Mouse (Mus musculus) layer of hippocampus, postnatal 36 days (tissue): ENCODE data around the gene Gtf2b. TPM values are rescaled to one million over a fixed set of nuclear protein-coding genes. Genes with fewer than 3 reads are reported as not detected.

Experiments
- DNase-seq, 2 experiments: peaks; one replicate each; pipeline ENCODE4 v3.0.0; 2022
- total RNA-seq, 2 experiments: library from RNA; stranded (reverse); gene quantifications; 2 replicates each; pipeline ENCODE4 v1.2.3; 2021

Gtf2b gene
- 10 to 100 TPM; 41.1 to 42.9 TPM for total RNA-seq

- peak; percentile 88 for DNase-seq
Observed at GRCm38 (mm10) chr3:142764995-142765777, at the start of gene Gtf2b. TSS of gene Gtf2b (plus strand) at chr3:142765045.

- no peak for DNase-seq
Observed at GRCm38 (mm10) chr3:142725481-142725880, 39.4 kb upstream of the Gtf2b start.

- DNase-seq = no peak
Observed at GRCm38 (mm10) chr3:142725969-142726672, 38.7 kb upstream of the Gtf2b start.

- DNase-seq = no peak
Observed at GRCm38 (mm10) chr3:142734291-142734690, 30.6 kb upstream of the Gtf2b start.

GRCm38 (mm10) chr3:142740896-142741295 lies 23.9 kb upstream of the Gtf2b start:
- DNase-seq = no peak

- no peak for DNase-seq
Observed at GRCm38 (mm10) chr3:142743973-142744898, 20.6 kb upstream of the Gtf2b start.

GRCm38 (mm10) chr3:142745076-142745475 lies 19.8 kb upstream of the Gtf2b start:
- no peak for DNase-seq

- no peak for DNase-seq
Observed at GRCm38 (mm10) chr3:142747673-142748072, 17.2 kb upstream of the Gtf2b start.

GRCm38 (mm10) chr3:142749131-142749530 lies 15.7 kb upstream of the Gtf2b start:
- no peak for DNase-seq

- no peak for DNase-seq
Observed at GRCm38 (mm10) chr3:142755132-142755867, 9.5 kb upstream of the Gtf2b start.

- no peak for DNase-seq
Observed at GRCm38 (mm10) chr3:142757841-142758240, 7.0 kb upstream of the Gtf2b start.

- DNase-seq = no peak
Observed at GRCm38 (mm10) chr3:142758593-142758992, 6.3 kb upstream of the Gtf2b start.

GRCm38 (mm10) chr3:142760356-142760755 lies 4.5 kb upstream of the Gtf2b start:
- DNase-seq = no peak

GRCm38 (mm10) chr3:142765778-142766165 lies 927 bp downstream of the Gtf2b start:
- no peak for DNase-seq

GRCm38 (mm10) chr3:142768498-142768897 lies 3.7 kb downstream of the Gtf2b start:
- no peak for DNase-seq

GRCm38 (mm10) chr3:142770518-142770917 lies 5.7 kb downstream of the Gtf2b start:
- no peak for DNase-seq

GRCm38 (mm10) chr3:142773538-142774191 lies 8.8 kb downstream of the Gtf2b start:
- DNase-seq = no peak

GRCm38 (mm10) chr3:142777227-142777626 lies 12.4 kb downstream of the Gtf2b start:
- no peak for DNase-seq

GRCm38 (mm10) chr3:142786423-142787072 lies 21.7 kb downstream of the Gtf2b start:
- no peak for DNase-seq

- DNase-seq = no peak
Observed at GRCm38 (mm10) chr3:142795587-142795986, 30.7 kb downstream of the Gtf2b start.

GRCm38 (mm10) chr3:142811582-142811981 lies 46.7 kb downstream of the Gtf2b start:
- no peak for DNase-seq
